Mouse (Mus musculus): ENCODE results near the gene Glis1.
A peak's percentile ranks its signal among the peaks of the same experiment; 100 is the strongest.
"Not testable (repeated sequence)": the region's sequence is repeated elsewhere in the genome, so short reads cannot be mapped to it uniquely, and the experiment has no call there.

Gene Glis1

GRCm38 (mm10) chr4:107588637-107589036 lies 154.2 kb downstream of the Glis1 start:
- no peak for DNase-seq

- DNase-seq: no peak
Measured at GRCm38 (mm10) chr4:107589046-107589445, 154.7 kb downstream of the Glis1 start.

- no peak for DNase-seq
Measured at GRCm38 (mm10) chr4:107590805-107591534, 156.6 kb downstream of the Glis1 start.

- DNase-seq: no peak
Measured at GRCm38 (mm10) chr4:107593426-107593825, 159.0 kb downstream of the Glis1 start.

GRCm38 (mm10) chr4:107597226-107597897 lies 163.0 kb downstream of the Glis1 start:
- no peak for DNase-seq

GRCm38 (mm10) chr4:107597898-107598580 lies 163.6 kb downstream of the Glis1 start:
- no peak for DNase-seq

- not testable (repeated sequence) for DNase-seq
Measured at GRCm38 (mm10) chr4:107598581-107598958, 164.2 kb downstream of the Glis1 start.

- no peak for DNase-seq
Measured at GRCm38 (mm10) chr4:107602284-107602683, 167.9 kb downstream of the Glis1 start.

- peak; percentile 48 for DNase-seq
Measured at GRCm38 (mm10) chr4:107602787-107603186, 168.4 kb downstream of the Glis1 start.

GRCm38 (mm10) chr4:107603208-107603607 lies 168.8 kb downstream of the Glis1 start:
- no peak for DNase-seq

GRCm38 (mm10) chr4:107605964-107606602 lies 171.7 kb downstream of the Glis1 start:
- DNase-seq: no peak

- DNase-seq: no peak
Measured at GRCm38 (mm10) chr4:107609775-107610174, 175.4 kb downstream of the Glis1 start.

- DNase-seq: no peak
Measured at GRCm38 (mm10) chr4:107611888-107612650, 177.7 kb downstream of the Glis1 start.

- no peak for DNase-seq
Measured at GRCm38 (mm10) chr4:107617596-107618230, 183.3 kb downstream of the Glis1 start.

- no peak for DNase-seq
Measured at GRCm38 (mm10) chr4:107619487-107619886, 185.1 kb downstream of the Glis1 start.

GRCm38 (mm10) chr4:107621366-107621765 lies 187.0 kb downstream of the Glis1 start:
- no peak for DNase-seq

GRCm38 (mm10) chr4:107622296-107622695 lies 187.9 kb downstream of the Glis1 start:
- DNase-seq: no peak

- DNase-seq: no peak
Measured at GRCm38 (mm10) chr4:107623916-107624315, 189.5 kb downstream of the Glis1 start.

- DNase-seq: no peak
Measured at GRCm38 (mm10) chr4:107624951-107625350, 190.6 kb downstream of the Glis1 start.

- DNase-seq: no peak
Measured at GRCm38 (mm10) chr4:107628226-107628625, 193.8 kb downstream of the Glis1 start.

- DNase-seq: no peak
Measured at GRCm38 (mm10) chr4:107628921-107629411, 194.6 kb downstream of the Glis1 start.

- DNase-seq: no peak
Measured at GRCm38 (mm10) chr4:107634631-107635030, 200.2 kb downstream of the Glis1 start.

Data from kidney, adult 18-20 months (tissue).